Comparison of ENCODE assay signal across 16 mouse cellular contexts in the genomic region with DNA sequence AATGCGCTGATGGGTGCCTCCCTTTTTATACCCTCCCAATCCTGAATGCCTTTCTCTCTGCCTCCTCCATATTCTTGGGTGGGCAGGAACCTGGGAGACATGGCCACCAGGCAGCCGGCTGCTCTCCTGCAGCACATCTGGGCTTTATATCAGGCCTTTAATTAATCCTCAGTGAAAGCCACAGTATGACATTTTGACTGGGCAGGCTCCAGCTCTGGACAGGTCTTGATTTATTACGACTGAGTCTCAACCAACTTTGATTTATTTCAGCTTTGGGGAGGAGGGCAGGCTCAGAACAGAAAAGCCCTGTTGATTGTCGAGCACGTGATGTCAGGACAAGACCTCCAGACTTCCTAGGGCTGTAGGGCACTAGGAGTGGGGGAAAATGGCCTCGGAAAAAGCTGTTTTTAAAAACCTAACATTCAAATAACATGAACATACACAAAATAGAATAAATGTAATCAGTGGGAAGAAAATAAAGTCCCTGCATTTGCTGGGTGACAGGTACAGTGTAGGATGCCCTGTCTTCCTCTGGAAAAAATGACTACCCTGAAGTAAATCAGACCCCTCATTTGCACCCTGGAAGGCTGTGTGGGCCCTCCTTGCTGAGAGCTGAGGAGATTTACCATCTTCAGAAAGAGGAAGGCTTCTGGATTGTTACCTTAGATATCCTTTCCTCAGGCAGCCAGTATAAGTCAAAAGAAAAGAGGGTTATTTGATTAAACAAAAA.
DNase-seq lines count a peak whose midpoint lies in the region; ATAC-seq and TF ChIP-seq lines count a peak whose summit lies in the region.
"Had no signal": no experiment of that assay in that cellular context is flagged by ENCODE, and none has a peak within 500 bp of the region (broad histone marks: within the 10 kb centered on the region; RNA-seq: fewer than 3 reads in every experiment).

No protein-coding gene starts in this region.

- no peak for TF ChIP-seq POLR2A in kidney, adult 2 months (IDR thresholded peaks at IDR 0.05; ENCODE audit: low read depth, low read length)

- peak; percentile 1 for DNase-seq in kidney, adult 2 months
- no peak for DNase-seq in kidney, adult 8-10 months
- DNase-seq in adrenal gland, adult 8-10 months, result peak; percentile 3
- peak; percentile 48 for DNase-seq in embryo, embryonic 9.5 days (ENCODE audit: extremely low spot score)
- DNase-seq in mesoderm, embryonic 11.5 days (ENCODE audit: low read depth, low spot score), result peak; percentile 82
- DNase-seq in lung, postnatal 10 days, result no peak
- no peak for DNase-seq in frontal cortex, postnatal 14 days (ENCODE audit: low spot score in 2 of 2)
- DNase-seq: cerebellum, adult 18-20 months; gastrocnemius, postnatal 10 days; left cerebral cortex, postnatal 4 days; lung, adult 18-20 months had no signal

- no peak for TF ChIP-seq CTCF in kidney, adult 2 months (conservative IDR thresholded peaks at IDR 0.05; ENCODE audit: insufficient read depth, insufficient read length, low read depth, low read length)

- H3K27ac ChIP-seq in kidney, adult 2 months (ENCODE audit: insufficient read depth, low read depth, low read length), result no peak overlapping the region
- H3K27ac ChIP-seq in forebrain, embryonic 12.5 days, result no peak overlapping the region
- H3K27ac ChIP-seq: embryonic facial prominence, embryonic 13.5 days; heart, embryonic 13.5 days; hindbrain, embryonic 15.5 days had no signal

- no peaks in the 10 kb centered on the region for H3K27me3 ChIP-seq in kidney, adult 2 months (replicated peaks; ENCODE audit: control insufficient read depth, insufficient read depth, low read length)
- H3K27me3 ChIP-seq in forebrain, embryonic 12.5 days, result no peaks in the 10 kb centered on the region
- H3K27me3 ChIP-seq: embryonic facial prominence, embryonic 13.5 days; heart, embryonic 13.5 days; hindbrain, embryonic 15.5 days had no signal

- H3K36me3 ChIP-seq in kidney, adult 2 months (ENCODE audit: control insufficient read depth, insufficient read depth, low read length), result no peaks in the 10 kb centered on the region
- H3K36me3 ChIP-seq in forebrain, embryonic 12.5 days (replicated peaks), result no peaks in the 10 kb centered on the region
- H3K36me3 ChIP-seq: embryonic facial prominence, embryonic 13.5 days; heart, embryonic 13.5 days; hindbrain, embryonic 15.5 days had no signal

- no peak overlapping the region for H3K4me2 ChIP-seq in forebrain, embryonic 12.5 days
- H3K4me2 ChIP-seq: embryonic facial prominence, embryonic 13.5 days; heart, embryonic 13.5 days; hindbrain, embryonic 15.5 days had no signal

- no peaks in the 10 kb centered on the region for H3K4me1 ChIP-seq in kidney, adult 2 months (ENCODE audit: control insufficient read depth, insufficient read depth, low read length)
- H3K4me1 ChIP-seq in forebrain, embryonic 12.5 days, result no peaks in the 10 kb centered on the region
- H3K4me1 ChIP-seq: embryonic facial prominence, embryonic 13.5 days; heart, embryonic 13.5 days; hindbrain, embryonic 15.5 days had no signal

- ATAC-seq in forebrain, embryonic 12.5 days (ENCODE audit: low FRiP score), result no peak
- ATAC-seq: forebrain, embryonic 14.5 days had no signal

- H3K9me3 ChIP-seq in forebrain, embryonic 12.5 days, result no peaks in the 10 kb centered on the region
- H3K9me3 ChIP-seq: embryonic facial prominence, embryonic 13.5 days; heart, embryonic 13.5 days; hindbrain, embryonic 15.5 days had no signal

- H3K4me3 ChIP-seq in kidney, adult 2 months (ENCODE audit: insufficient read depth, low read depth, low read length), result no peak overlapping the region
- no peak overlapping the region for H3K4me3 ChIP-seq in forebrain, embryonic 12.5 days (replicated peaks)
- H3K4me3 ChIP-seq: embryonic facial prominence, embryonic 13.5 days; heart, embryonic 13.5 days; hindbrain, embryonic 15.5 days had no signal

- 47% methylated on average over 6 of the region's 6 CpGs for WGBS in kidney, adult 2 months
- 69% methylated on average over 6 of the region's 6 CpGs for WGBS in forebrain, embryonic 12.5 days

- no peak overlapping the region for H3K9ac ChIP-seq in forebrain, embryonic 12.5 days
- H3K9ac ChIP-seq: embryonic facial prominence, embryonic 13.5 days; heart, embryonic 13.5 days; hindbrain, embryonic 15.5 days had no signal

Comparison
In these comparisons a context has a peak if more than half of its experiments do, and no peak if none do; other contexts are left out.
1. DNase-seq: peak in kidney, adult 2 months (single experiment), adrenal gland, adult 8-10 months (single experiment), embryo, embryonic 9.5 days (single experiment) and mesoderm, embryonic 11.5 days (single experiment); none in kidney, adult 8-10 months (0 of 2), lung, postnatal 10 days (single experiment) and frontal cortex, postnatal 14 days (0 of 2).